Mouse (Mus musculus) testis, adult 2 months (tissue): Measurements from ENCODE around the gene Sipa1l1.

Source experiments
- CTCF ChIP-seq: fragments of 200-500 bp; IDR thresholded peaks from 2 replicates; pipeline ENCODE4 v1.5.1; 2012; ENCODE audit warnings: low read depth, mild to moderate bottlenecking, inconsistent platforms, low read length, moderate library complexity; ENCODE audit not compliant: control insufficient read depth, insufficient read depth, insufficient replicate concordance
- POLR2A ChIP-seq: fragments of 200-500 bp; IDR thresholded peaks from 2 replicates; pipeline ENCODE4 v1.6.1; 2012; ENCODE audit warnings: low read depth, mild to moderate bottlenecking, inconsistent platforms, low read length, moderate library complexity; ENCODE audit not compliant: control insufficient read depth

- no peak for TF ChIP-seq CTCF
- TF ChIP-seq POLR2A, result no peak
These were observed 157.3 kb downstream of the Sipa1l1 start for GRCm38 (mm10) chr12:82326438-82326837.
